Mouse (Mus musculus): Measurements from ENCODE around the gene N4bp2l2.

DNA sequence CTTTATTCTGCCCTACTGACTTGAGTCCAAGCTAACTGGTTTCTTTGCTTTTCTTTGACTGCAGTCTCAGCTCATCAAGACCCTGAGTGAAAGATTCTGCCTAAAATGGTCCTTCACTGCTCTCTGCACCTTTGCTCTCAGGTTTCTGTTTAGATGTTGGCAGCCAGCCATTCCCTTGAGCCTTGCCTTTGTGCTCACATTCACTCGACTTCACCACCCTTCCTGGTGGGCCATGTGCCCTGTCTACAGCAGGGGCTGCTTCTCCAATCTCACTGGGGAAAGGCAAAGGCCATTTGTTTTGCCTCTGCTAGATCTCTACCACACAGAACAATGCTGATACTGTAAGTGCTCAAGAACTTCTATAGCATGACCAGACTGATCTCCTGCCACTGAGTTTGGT, 43.2 kb downstream of the N4bp2l2 start:
- no peak for TF ChIP-seq CEBPB (IDR thresholded peaks at IDR 0.05; ENCODE audit: low read depth)
- TF ChIP-seq CTCF (IDR thresholded peaks at IDR 0.05; ENCODE audit: control insufficient read depth, insufficient read depth, insufficient read length) = no peak
- no peak for TF ChIP-seq MAX (IDR thresholded peaks at IDR 0.05)
